Mouse (Mus musculus) heart, postnatal 4 days (tissue): ENCODE measurements around the gene Ppp1r14b. TPM values are rescaled to one million over a fixed set of nuclear protein-coding genes. Genes with fewer than 3 reads are reported as not detected.

Source experiments
- DNase-seq: peaks from one replicate; pipeline ENCODE4 v3.0.0; 2021
- total RNA-seq, 2 experiments: library from RNA; stranded (reverse); gene quantifications; 2 replicates each; pipeline ENCODE4 v1.2.3; 2021

The Ppp1r14b gene
- total RNA-seq, 2 experiments from 2014 or later, result 243 to 246 TPM

- DNase-seq, result no peak
These were observed 19.2 kb downstream of the Ppp1r14b start for GRCm38 (mm10) chr19:6994002-6994401.

GRCm38 (mm10) chr19:6994489-6994888 lies 19.7 kb downstream of the Ppp1r14b start:
- no peak for DNase-seq

GRCm38 (mm10) chr19:6995255-6995991 lies 20.7 kb downstream of the Ppp1r14b start:
- no peak for DNase-seq

GRCm38 (mm10) chr19:6996006-6996405 lies 21.2 kb downstream of the Ppp1r14b start, which contains the start of the genes Nudt22 and Trpt1:
TSS of gene Nudt22 (minus strand) at chr19:6996117.
TSS of gene Trpt1 (plus strand) at chr19:6996131.
- DNase-seq, result peak; percentile 90

- DNase-seq, result no peak
These were observed 23.0 kb downstream of the Ppp1r14b start for GRCm38 (mm10) chr19:6997721-6998290.

- no peak for DNase-seq
These were observed 24.7 kb downstream of the Ppp1r14b start for GRCm38 (mm10) chr19:6999360-7000063.

- no peak for DNase-seq
These were observed 32.3 kb downstream of the Ppp1r14b start for GRCm38 (mm10) chr19:7006892-7007593.

GRCm38 (mm10) chr19:7012426-7012825 lies 37.7 kb downstream of the Ppp1r14b start:
- no peak for DNase-seq

GRCm38 (mm10) chr19:7013984-7014383 lies 39.2 kb downstream of the Ppp1r14b start:
- no peak for DNase-seq

GRCm38 (mm10) chr19:7014481-7015135 lies 39.8 kb downstream of the Ppp1r14b start:
- no peak for DNase-seq

- no peak for DNase-seq
These were observed 43.0 kb downstream of the Ppp1r14b start for GRCm38 (mm10) chr19:7017541-7018457.

GRCm38 (mm10) chr19:7018546-7018945 lies 43.8 kb downstream of the Ppp1r14b start:
- no peak for DNase-seq

- peak; percentile 39 for DNase-seq
These were observed 44.4 kb downstream of the Ppp1r14b start, which contains the start of gene Fermt3 for GRCm38 (mm10) chr19:7019191-7019590. TSS of gene Fermt3 (minus strand) at chr19:7019469.

- DNase-seq, result peak; percentile 69
These were observed 45.5 kb downstream of the Ppp1r14b start for GRCm38 (mm10) chr19:7020224-7020641.

Other genes starting within 250 kb of the Ppp1r14b start
- gene Rps6ka4, start 134.3 kb upstream of the Ppp1r14b start, total RNA-seq, result 10 to 100 TPM; 22.6 to 28.7 TPM
- under 1 TPM; 0.41 to 0.52 TPM for gene Ccdc88b, start 116.8 kb upstream of the Ppp1r14b start, total RNA-seq
- gene Trmt112, start 65.3 kb upstream of the Ppp1r14b start, total RNA-seq, result 10 to 100 TPM; 34.4 to 35.5 TPM
- 100 to 1,000 TPM; 309 to 336 TPM for gene Prdx5, start 64.9 kb upstream of the Ppp1r14b start, total RNA-seq
- gene Esrra, start 53.2 kb upstream of the Ppp1r14b start, total RNA-seq, result 100 to 1,000 TPM; 111 to 119 TPM
- not detected for gene Catsperz, start 49.6 kb upstream of the Ppp1r14b start, total RNA-seq
- under 1 TPM in 1 of 2 experiments, not detected in 1; 0.56 TPM for gene Kcnk4, start 40.5 kb upstream of the Ppp1r14b start, total RNA-seq
- 10 to 100 TPM; 29.6 to 30.5 TPM for gene Bad, start 33.1 kb upstream of the Ppp1r14b start, total RNA-seq
- 10 to 100 TPM; 18.7 to 21.4 TPM for gene Gpr137, start 32.5 kb upstream of the Ppp1r14b start, total RNA-seq
- gene Plcb3, start 1.5 kb downstream of the Ppp1r14b start, total RNA-seq, result 10 to 100 TPM; 17.4 to 19.9 TPM
- gene Fkbp2, start 5.5 kb downstream of the Ppp1r14b start, total RNA-seq, result 10 to 100 TPM; 23.5 to 26.6 TPM
- 100 to 1,000 TPM; 263 to 265 TPM for gene Vegfb, start 12.7 kb downstream of the Ppp1r14b start, total RNA-seq
- 10 to 100 TPM; 48.7 to 49.2 TPM for gene Dnajc4, start 17.6 kb downstream of the Ppp1r14b start, total RNA-seq
- gene Nudt22, start 21.1 kb downstream of the Ppp1r14b start, total RNA-seq, result 10 to 100 TPM; 27.2 to 29.0 TPM
- 10 to 100 TPM; 22.6 to 25.7 TPM for gene Trpt1, start 21.2 kb downstream of the Ppp1r14b start, total RNA-seq
- 1 to 10 TPM; 3.5 to 3.7 TPM for gene Fermt3, start 44.5 kb downstream of the Ppp1r14b start, total RNA-seq
- 100 to 1,000 TPM; 139 to 151 TPM for gene Stip1, start 65.0 kb downstream of the Ppp1r14b start, total RNA-seq
- 100 to 1,000 TPM; 107 to 126 TPM for gene Macrod1, start 81.8 kb downstream of the Ppp1r14b start, total RNA-seq
- gene Flrt1, start 130.8 kb downstream of the Ppp1r14b start, total RNA-seq, result 1 to 10 TPM; 1.8 to 2.1 TPM
- 100 to 1,000 TPM; 111 to 112 TPM for gene Otub1, start 231.3 kb downstream of the Ppp1r14b start, total RNA-seq
- gene Cox8a, start 242.6 kb downstream of the Ppp1r14b start, total RNA-seq, result 100 to 1,000 TPM; 836 to 917 TPM